ENCODE assay signal across 18 mouse cellular contexts in genomic region chr7:136813691-136814325, GRCm38 (mm10).
DNase-seq lines count a peak whose midpoint lies in the region; ATAC-seq and TF ChIP-seq lines count a peak whose summit lies in the region.
"Had no signal": no experiment of that assay in that cellular context is flagged by ENCODE, and none has a peak within 500 bp of the region (broad histone marks: within the 10 kb centered on the region; RNA-seq: fewer than 3 reads in every experiment).

No protein-coding gene starts in this region.

- H3K27me3 ChIP-seq in kidney, adult 2 months (replicated peaks; ENCODE audit: control insufficient read depth, insufficient read depth, low read length), result no peaks in the 10 kb centered on the region
- H3K27me3 ChIP-seq in kidney, embryonic 16.5 days (ENCODE audit: insufficient read depth, low read length), result no peaks in the 10 kb centered on the region
- H3K27me3 ChIP-seq: forebrain, embryonic 15.5 days; heart, embryonic 15.5 days; hindbrain, embryonic 13.5 days had no signal

- H3K9me3 ChIP-seq in kidney, embryonic 16.5 days (ENCODE audit: low read length), result no peaks in the 10 kb centered on the region
- H3K9me3 ChIP-seq: embryonic facial prominence, embryonic 10.5 days; forebrain, embryonic 15.5 days; heart, embryonic 15.5 days; hindbrain, embryonic 13.5 days had no signal

- 82% methylated on average over 9 of the region's 9 CpGs for WGBS in kidney, adult 2 months
- 84% methylated on average over 9 of the region's 9 CpGs for WGBS in kidney, embryonic 16.5 days

- TF ChIP-seq CTCF in kidney, adult 2 months (conservative IDR thresholded peaks at IDR 0.05; ENCODE audit: insufficient read depth, insufficient read length, low read depth, low read length), result no peak

- no peaks in the 10 kb centered on the region for H3K4me1 ChIP-seq in kidney, adult 2 months (ENCODE audit: control insufficient read depth, insufficient read depth, low read length)
- no peaks in the 10 kb centered on the region for H3K4me1 ChIP-seq in kidney, embryonic 16.5 days (ENCODE audit: insufficient read depth, low read length)
- H3K4me1 ChIP-seq: forebrain, embryonic 15.5 days; heart, embryonic 15.5 days; hindbrain, embryonic 13.5 days had no signal

- no peak for ATAC-seq in kidney, embryonic 16.5 days (ENCODE audit: low FRiP score, low TSS enrichment)
- ATAC-seq: forebrain, embryonic 15.5 days; hindbrain, postnatal 0 days had no signal

- no peak overlapping the region for H3K4me3 ChIP-seq in kidney, adult 2 months (ENCODE audit: insufficient read depth, low read depth, low read length)
- no peak overlapping the region for H3K4me3 ChIP-seq in kidney, embryonic 16.5 days (ENCODE audit: low read length)
- H3K4me3 ChIP-seq: embryonic facial prominence, embryonic 10.5 days; forebrain, embryonic 15.5 days; heart, embryonic 15.5 days; hindbrain, embryonic 13.5 days had no signal

- H3K27ac ChIP-seq in kidney, adult 2 months (ENCODE audit: insufficient read depth, low read depth, low read length), result no peak overlapping the region
- H3K27ac ChIP-seq in kidney, embryonic 16.5 days (ENCODE audit: low read length), result no peak overlapping the region
- H3K27ac ChIP-seq: embryonic facial prominence, embryonic 10.5 days; forebrain, embryonic 15.5 days; heart, embryonic 15.5 days; hindbrain, embryonic 13.5 days; hindbrain, postnatal 0 days had no signal

- H3K36me3 ChIP-seq in kidney, adult 2 months (ENCODE audit: control insufficient read depth, insufficient read depth, low read length), result no peaks in the 10 kb centered on the region
- H3K36me3 ChIP-seq in kidney, embryonic 16.5 days (ENCODE audit: insufficient read depth, low read length), result no peaks in the 10 kb centered on the region
- H3K36me3 ChIP-seq: embryonic facial prominence, embryonic 10.5 days; forebrain, embryonic 15.5 days; heart, embryonic 15.5 days; hindbrain, embryonic 13.5 days had no signal

- H3K4me2 ChIP-seq in kidney, embryonic 16.5 days (replicated peaks; ENCODE audit: low read depth, low read length), result no peak overlapping the region
- H3K4me2 ChIP-seq: forebrain, embryonic 15.5 days; heart, embryonic 11.5 days; heart, embryonic 15.5 days; hindbrain, embryonic 13.5 days had no signal

- TF ChIP-seq POLR2A in kidney, adult 2 months (IDR thresholded peaks at IDR 0.05; ENCODE audit: low read depth, low read length), result no peak

- DNase-seq in adrenal gland, postnatal 14 days, result peak; percentile 7
- DNase-seq in adrenal gland, adult 18-20 months (ENCODE audit: low spot score in 2 of 2), result no peak
- DNase-seq in kidney, adult 2 months, result peak; percentile 7
- peak; percentile 65 for DNase-seq in ES-CJ7 (ENCODE audit: low read depth, low spot score)
- no peak for DNase-seq in T-cell, adult 2 months (ENCODE audit: low spot score)
- DNase-seq: cerebellum, adult 2 months; cerebellum, postnatal 10 days; gastrocnemius, postnatal 36 days; heart, adult 18-20 months; heart, postnatal 14 days; kidney, adult 11 months had no signal

- no peak overlapping the region for H3K9ac ChIP-seq in kidney, embryonic 16.5 days (replicated peaks; ENCODE audit: low read length)
- H3K9ac ChIP-seq: forebrain, embryonic 15.5 days; heart, embryonic 15.5 days; hindbrain, embryonic 13.5 days had no signal

Comparison
In these comparisons a context has a peak if more than half of its experiments do, and no peak if none do; other contexts are left out.
1. DNase-seq: peak in adrenal gland, postnatal 14 days (single experiment), kidney, adult 2 months (single experiment) and ES-CJ7 (single experiment); none in adrenal gland, adult 18-20 months (0 of 2) and T-cell, adult 2 months (single experiment).